Mouse (Mus musculus) megakaryocyte, embryonic 14.5 days (primary cell): ENCODE results near the gene Man1a.

Source experiments
- FLI1 ChIP-seq: IDR thresholded peaks from 2 replicates; pipeline ENCODE4 v1.6.1; 2012; ENCODE audit warnings: low read length, inconsistent platforms, mixed read lengths
- GATA1 ChIP-seq: IDR thresholded peaks from 3 replicates; pipeline ENCODE4 v1.6.1; 2012; ENCODE audit warnings: mixed read lengths, low read length, inconsistent platforms, borderline replicate concordance

DNA sequence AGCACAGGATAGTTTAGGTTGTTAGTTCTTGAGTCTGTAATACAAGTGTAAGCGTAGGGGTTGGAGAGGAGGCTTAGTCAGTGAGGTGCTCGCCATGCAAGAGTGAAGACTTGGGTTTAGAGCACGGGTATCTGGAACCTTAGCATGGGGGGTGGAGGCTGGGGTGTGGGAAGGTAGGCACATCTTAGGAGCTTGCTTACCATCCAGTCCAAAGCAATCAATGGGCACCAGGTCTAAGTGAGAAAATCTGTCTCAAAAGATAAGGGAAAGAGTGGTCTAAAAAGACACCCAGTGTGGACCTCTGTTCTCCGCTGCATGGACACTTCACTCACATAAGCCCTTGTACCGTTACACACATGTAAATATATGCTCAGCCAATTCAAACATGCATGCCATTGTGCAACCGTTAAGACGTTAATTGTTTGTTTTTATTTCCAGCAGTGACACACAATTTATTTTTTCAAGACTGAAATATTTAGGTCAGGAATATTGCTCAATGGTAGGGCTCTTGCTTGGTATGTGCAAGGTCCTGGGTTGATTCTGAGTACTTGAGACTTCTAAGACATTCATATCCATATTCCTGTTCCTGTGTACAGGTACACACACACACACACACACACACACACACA is 34.1 kb downstream of the Man1a start:
- TF ChIP-seq GATA1 (no peak), FLI1 (no peak)
